Mouse (Mus musculus): ENCODE measurements at regions not wholly inside any gene's neighbourhood (a gene's known extent, or its start where the extent isn't known, plus 50 kb on each side); places are given as distances from the start of the nearest gene placed in this dataset.

- DNase-seq (ENCODE audit: low read depth, low spot score) = no peak
Observed at GRCm38 (mm10) chr8:77850523-77850922, 126.3 kb upstream of the Ednra start.

GRCm38 (mm10) chr8:77870264-77870663 is 146.0 kb upstream of the Ednra start:
- DNase-seq (ENCODE audit: low read depth, low spot score) = no peak

GRCm38 (mm10) chr8:77872771-77873170 is 148.5 kb upstream of the Ednra start:
- no peak for DNase-seq (ENCODE audit: low read depth, low spot score)

GRCm38 (mm10) chr8:77919776-77920175 is 195.5 kb upstream of the Ednra start:
- no peak for DNase-seq (ENCODE audit: low read depth, low spot score)

- no peak for DNase-seq (ENCODE audit: low read depth, low spot score)
Observed at GRCm38 (mm10) chr8:77921868-77922267, 197.6 kb upstream of the Ednra start.

- DNase-seq (ENCODE audit: low read depth, low spot score) = no peak
Observed at GRCm38 (mm10) chr8:77947702-77948101, 223.4 kb upstream of the Ednra start.

- no peak for DNase-seq (ENCODE audit: low read depth, low spot score)
Observed at GRCm38 (mm10) chr8:77949640-77950039, 225.4 kb upstream of the Ednra start.

GRCm38 (mm10) chr8:77958814-77959372 is 234.6 kb upstream of the Ednra start:
- DNase-seq (ENCODE audit: low read depth, low spot score) = no peak

GRCm38 (mm10) chr8:77963102-77963698 is 238.9 kb upstream of the Ednra start:
- no peak for DNase-seq (ENCODE audit: low read depth, low spot score)

GRCm38 (mm10) chr8:77970378-77970777 is 242.7 kb upstream of the Ttc29 start:
- DNase-seq (ENCODE audit: low read depth, low spot score) = no peak

GRCm38 (mm10) chr8:77973714-77974113 is 239.4 kb upstream of the Ttc29 start:
- DNase-seq (ENCODE audit: low read depth, low spot score) = no peak

- DNase-seq (ENCODE audit: low read depth, low spot score) = no peak
Observed at GRCm38 (mm10) chr8:77979106-77979505, 234.0 kb upstream of the Ttc29 start.

- no peak for DNase-seq (ENCODE audit: low read depth, low spot score)
Observed at GRCm38 (mm10) chr8:77980701-77981100, 232.4 kb upstream of the Ttc29 start.

- no peak for DNase-seq (ENCODE audit: low read depth, low spot score)
Observed at GRCm38 (mm10) chr8:77982031-77982430, 231.1 kb upstream of the Ttc29 start.

- DNase-seq (ENCODE audit: low read depth, low spot score) = no peak
Observed at GRCm38 (mm10) chr8:77983476-77983875, 229.6 kb upstream of the Ttc29 start.

- DNase-seq (ENCODE audit: low read depth, low spot score) = no peak
Observed at GRCm38 (mm10) chr8:77987237-77987636, 225.9 kb upstream of the Ttc29 start.

- no peak for DNase-seq (ENCODE audit: low read depth, low spot score)
Observed at GRCm38 (mm10) chr8:77988291-77989056, 224.6 kb upstream of the Ttc29 start.

GRCm38 (mm10) chr8:77991050-77991449 is 222.0 kb upstream of the Ttc29 start:
- DNase-seq (ENCODE audit: low read depth, low spot score) = no peak

- DNase-seq (ENCODE audit: low read depth, low spot score) = no peak
Observed at GRCm38 (mm10) chr8:78000303-78000702, 212.8 kb upstream of the Ttc29 start.

GRCm38 (mm10) chr8:78001656-78002055 is 211.4 kb upstream of the Ttc29 start:
- no peak for DNase-seq (ENCODE audit: low read depth, low spot score)

- DNase-seq (ENCODE audit: low read depth, low spot score) = no peak
Observed at GRCm38 (mm10) chr8:78002071-78002470, 211.0 kb upstream of the Ttc29 start.

GRCm38 (mm10) chr8:78003888-78004543 is 209.1 kb upstream of the Ttc29 start:
- peak; percentile 28 for DNase-seq (ENCODE audit: low read depth, low spot score)
